Mouse (Mus musculus) lung, adult 2 months (tissue): ENCODE results near the gene Mogs. TPM values are rescaled to one million over a fixed set of nuclear protein-coding genes. Genes with fewer than 3 reads are reported as not detected.

ENCODE experiments used
- DNase-seq: peaks from one replicate; pipeline ENCODE4 v3.0.0; 2022
- H3K4me1 ChIP-seq: fragments of 200-500 bp; 2 replicates; pipeline ENCODE4 v1.6.1; 2011; ENCODE audit warnings: low read length; ENCODE audit not compliant: control insufficient read depth, insufficient read depth
- H3K4me3 ChIP-seq: fragments of 200-500 bp; replicated peaks from 2 replicates; pipeline ENCODE3; 2011; ENCODE audit warnings: low read depth, mild to moderate bottlenecking, control low read depth, low read length; ENCODE audit errors: extremely low read depth
- CTCF ChIP-seq: fragments of 200-500 bp; IDR thresholded peaks from 2 replicates; pipeline ENCODE4 v1.5.1; 2011; ENCODE audit warnings: mild to moderate bottlenecking, low read length, control low read depth; ENCODE audit not compliant: insufficient read depth
- POLR2A ChIP-seq: fragments of 200-500 bp; IDR thresholded peaks from 2 replicates; pipeline ENCODE4 v1.6.1; 2011; ENCODE audit warnings: low read depth, mild to moderate bottlenecking, control low read depth, low read length, borderline replicate concordance; ENCODE audit errors: extremely low read depth
- WGBS: fragments of 180-500 bp; shearing (Covaris S2); methylation state at CpG from one replicate; pipeline ENCODE4 v1.1.7; 2018; 5-methylcytosine and 5-hydroxymethylcytosine counted together
- polyA plus RNA-seq: library from polyadenylated mRNA; depleted of rRNA; stranded (reverse); fragments of >200 nt; gene quantifications from 2 replicates; pipeline ENCODE4 v1.2.3, GENCODE M21; 2012

The Mogs gene
- polyA plus RNA-seq, 1 experiment = 40.6 TPM

- no peak overlapping the region for H3K4me3 ChIP-seq
- TF ChIP-seq POLR2A (no peak), CTCF (no peak)
- 72% methylated on average over 14 of the region's 14 CpGs for WGBS
- peaks cover 12% of the 10 kb centered on the region for H3K4me1 ChIP-seq
- DNase-seq = no peak
Observed at GRCm38 (mm10) chr6:83118825-83119733, 3.8 kb downstream of the Mogs start.

- Histone ChIP-seq H3K4me3 (no peak overlapping the region), H3K4me1 (peaks cover 15% of the 10 kb centered on the region)
- no peak for TF ChIP-seq POLR2A
- TF ChIP-seq CTCF = no peak
- 72% methylated on average over 7 of the region's 7 CpGs for WGBS
- no peak for DNase-seq
Observed at GRCm38 (mm10) chr6:83119734-83120051, 4.4 kb downstream of the Mogs start.

GRCm38 (mm10) chr6:83120930-83121862 is 5.9 kb downstream of the Mogs start, which contains the start of gene Wbp1:
Gene Wbp1 (minus strand): TSS chr6:83121559.
- Histone ChIP-seq H3K4me1 (peaks cover 11% of the 10 kb centered on the region), H3K4me3 (peak within 1 kb of the TSS; percentile 70)
- DNase-seq = peak; percentile 90
- under 1% methylated on average over 37 of the region's 38 CpGs for WGBS
- TF ChIP-seq POLR2A (peak; percentile 75; the same call in 1 of the 2 replicates), CTCF (no peak)

GRCm38 (mm10) chr6:83121863-83122710 is 6.8 kb downstream of the Mogs start:
- 3% methylated on average over 51 of the region's 52 CpGs for WGBS
- peak overlapping the region; percentile 61 for H3K4me3 ChIP-seq
- TF ChIP-seq POLR2A = no peak
- no peak for TF ChIP-seq CTCF
- no peak for DNase-seq
- peaks cover 11% of the 10 kb centered on the region for H3K4me1 ChIP-seq

- WGBS = 84% methylated on average over 5 of the region's 5 CpGs
- H3K4me3 ChIP-seq = no peak overlapping the region
- DNase-seq = no peak
- TF ChIP-seq CTCF (no peak), POLR2A (no peak)
- H3K4me1 ChIP-seq = peaks cover 11% of the 10 kb centered on the region
Observed at GRCm38 (mm10) chr6:83122961-83123360, 7.7 kb downstream of the Mogs start.

- under 1% methylated on average over 30 of the region's 30 CpGs for WGBS
- no peak for TF ChIP-seq CTCF
- TF ChIP-seq POLR2A = peak; percentile 74; the same call in 1 of the 2 replicates
- Histone ChIP-seq H3K4me3 (peak overlapping the region; percentile 74), H3K4me1 (peaks cover 11% of the 10 kb centered on the region)
- DNase-seq = peak; percentile 90
Observed at GRCm38 (mm10) chr6:83124851-83125312, 9.6 kb downstream of the Mogs start.

GRCm38 (mm10) chr6:83125331-83125730 is 10.0 kb downstream of the Mogs start, which contains the start of gene Ino80b:
Gene Ino80b (minus strand): TSS chr6:83125431.
- Histone ChIP-seq H3K4me1 (peaks cover 11% of the 10 kb centered on the region), H3K4me3 (peak within 1 kb of the TSS; percentile 74)
- WGBS = 27% methylated on average over 5 of the region's 5 CpGs
- DNase-seq = no peak
- TF ChIP-seq CTCF (no peak), POLR2A (no peak)

- DNase-seq = no peak
- Histone ChIP-seq H3K4me1 (peaks cover 4% of the 10 kb centered on the region), H3K4me3 (no peak overlapping the region)
- TF ChIP-seq POLR2A (no peak), CTCF (no peak)
- 91% methylated on average over 5 of the region's 5 CpGs for WGBS
Observed at GRCm38 (mm10) chr6:83127419-83127818, 12.1 kb downstream of the Mogs start.
